Mouse (Mus musculus) right cerebral cortex, adult 2 months (tissue): ENCODE data around the gene Dnah9.

Source experiments
- DNase-seq, 2 experiments: peaks; one replicate each; pipeline ENCODE4 v3.0.0; 2021 to 2022; ENCODE audit warnings: low spot score in 2 of 2

Dnah9 gene

DNA sequence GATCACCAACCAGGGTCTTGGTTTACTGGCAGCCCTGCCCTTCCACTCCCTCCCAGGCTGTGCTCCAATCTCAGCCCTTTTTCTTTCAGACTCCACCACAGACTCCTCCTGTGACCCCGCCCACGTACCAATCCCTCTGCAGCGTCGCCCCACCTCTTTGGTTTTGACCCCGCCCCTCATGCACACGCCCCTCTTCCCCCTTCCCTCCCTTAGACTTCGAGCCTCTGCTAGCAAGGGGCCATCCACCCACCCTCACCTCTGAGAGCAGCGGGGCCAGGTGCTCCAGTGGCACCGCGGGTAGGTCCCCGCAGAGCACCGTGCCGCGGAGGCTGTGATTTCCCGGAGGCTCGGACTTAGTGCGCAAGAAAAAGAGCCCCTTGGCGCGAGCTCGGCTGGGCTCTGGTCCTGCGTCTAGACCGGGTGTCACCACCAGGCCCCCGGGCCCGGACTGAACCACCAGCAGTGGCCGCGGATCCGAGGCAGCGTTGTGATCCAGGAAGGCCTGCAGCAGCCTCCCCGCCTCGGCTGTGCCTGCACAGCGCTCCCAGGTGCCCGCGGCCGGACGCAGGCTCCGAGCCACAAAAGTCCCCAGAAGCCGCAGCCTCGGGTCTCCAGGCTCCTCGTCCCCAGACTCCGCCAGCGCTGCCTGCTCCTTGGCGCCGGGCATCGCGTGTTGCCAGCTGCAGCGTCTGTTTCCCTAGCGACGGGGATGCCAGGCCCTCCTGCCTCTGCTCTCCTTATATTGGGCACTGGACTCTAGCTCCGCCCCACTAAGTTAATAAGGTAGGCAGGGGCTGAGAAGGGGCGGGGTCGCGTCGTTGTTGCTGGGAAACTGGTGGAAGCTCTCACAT lies at the start of gene Dnah9:
Dnah9 (minus strand) TSS at position 751 of the 851 bp plus-strand sequence.
- DNase-seq: peak; percentile 88 to 90

DNA sequence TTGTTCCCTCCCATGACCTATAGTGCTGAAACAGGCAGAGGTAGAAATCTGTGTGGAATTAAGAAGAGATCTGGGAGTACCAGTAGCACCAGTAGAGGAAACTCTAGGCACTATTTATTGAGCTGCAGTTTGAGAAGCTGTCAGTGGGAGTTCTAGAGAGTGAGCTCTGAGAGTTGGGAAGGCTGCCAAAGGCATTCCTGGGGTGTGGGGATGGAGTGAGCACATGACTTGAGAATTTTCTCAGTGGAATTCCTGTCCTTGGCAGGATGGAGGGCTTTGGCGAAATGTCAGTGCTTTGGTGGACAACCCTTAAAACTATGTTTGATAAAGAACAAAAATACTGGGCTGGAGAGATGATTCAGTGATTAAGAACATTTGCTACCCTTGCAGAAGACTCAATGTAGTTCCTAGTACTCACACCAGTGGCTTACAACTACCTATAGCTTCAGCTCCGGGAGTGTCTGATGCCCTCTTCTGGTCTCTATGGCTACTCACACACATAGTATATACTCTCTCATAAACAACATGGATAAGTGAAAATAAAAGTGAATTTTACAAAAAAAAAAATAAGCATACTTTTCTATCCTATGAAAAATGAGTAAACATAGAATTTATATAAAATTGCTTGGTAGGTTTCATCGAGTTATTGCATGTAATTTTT lies 20.4 kb upstream of the Dnah9 start:
- peak; percentile 27 to 49 for DNase-seq

DNA sequence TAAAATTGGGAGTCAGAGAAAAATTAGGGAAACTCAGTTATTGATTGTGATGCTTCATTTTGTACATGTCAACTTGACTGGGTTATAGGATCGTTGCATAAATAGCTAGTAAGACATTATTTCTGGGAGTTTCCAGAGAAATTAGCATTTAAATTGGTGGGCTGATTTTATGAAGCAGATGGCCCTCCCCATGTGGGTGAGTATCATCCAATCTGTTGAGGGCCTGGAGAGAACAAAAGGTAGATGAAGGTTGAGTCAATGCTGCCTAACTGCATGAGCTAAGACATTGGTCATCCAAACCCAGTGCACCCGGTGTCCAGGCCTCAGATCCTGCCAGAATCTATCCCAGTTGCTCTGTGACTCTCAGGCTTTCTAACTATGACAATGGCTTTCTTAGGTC lies 19.8 kb upstream of the Dnah9 start:
- no peak for DNase-seq

DNA sequence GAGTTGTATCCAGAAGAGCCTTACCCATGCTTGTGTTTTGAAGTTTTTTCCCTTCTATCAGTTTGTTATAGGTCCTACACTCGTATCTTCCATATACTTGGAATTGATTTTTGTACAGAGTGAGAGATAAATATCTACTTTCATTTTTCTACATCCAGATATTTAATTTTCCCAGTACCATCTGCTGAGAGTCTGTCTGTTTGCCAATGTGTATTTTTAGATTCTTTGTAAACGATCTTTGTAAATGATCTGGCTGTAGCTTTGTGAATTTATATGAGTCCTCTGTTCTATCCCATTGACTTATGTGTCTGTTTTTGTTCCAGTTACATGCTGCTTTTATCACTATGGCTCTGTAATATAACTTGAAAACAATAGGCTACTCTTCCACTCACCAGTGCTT lies 9.4 kb upstream of the Dnah9 start:
- DNase-seq: no peak

DNA sequence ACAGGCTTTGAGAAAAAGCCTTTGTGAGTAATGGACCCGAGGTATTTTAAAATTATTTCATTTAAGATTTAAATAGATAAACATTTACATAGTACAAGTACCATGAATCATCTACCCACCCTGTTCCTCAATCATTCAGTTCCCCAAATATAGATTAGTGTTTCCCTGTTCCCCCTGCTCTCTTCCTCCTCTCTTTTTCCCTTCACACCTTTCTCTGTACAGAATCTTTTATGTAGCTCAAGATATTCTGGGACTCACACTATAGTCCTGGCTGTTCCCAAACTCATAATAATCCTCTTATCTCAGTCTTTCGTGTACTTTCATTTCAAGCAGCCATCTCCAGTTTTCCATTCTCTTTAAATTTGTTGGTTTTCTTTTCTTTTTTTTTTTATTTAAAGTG lies 4.3 kb downstream of the Dnah9 start:
- DNase-seq: no peak

DNA sequence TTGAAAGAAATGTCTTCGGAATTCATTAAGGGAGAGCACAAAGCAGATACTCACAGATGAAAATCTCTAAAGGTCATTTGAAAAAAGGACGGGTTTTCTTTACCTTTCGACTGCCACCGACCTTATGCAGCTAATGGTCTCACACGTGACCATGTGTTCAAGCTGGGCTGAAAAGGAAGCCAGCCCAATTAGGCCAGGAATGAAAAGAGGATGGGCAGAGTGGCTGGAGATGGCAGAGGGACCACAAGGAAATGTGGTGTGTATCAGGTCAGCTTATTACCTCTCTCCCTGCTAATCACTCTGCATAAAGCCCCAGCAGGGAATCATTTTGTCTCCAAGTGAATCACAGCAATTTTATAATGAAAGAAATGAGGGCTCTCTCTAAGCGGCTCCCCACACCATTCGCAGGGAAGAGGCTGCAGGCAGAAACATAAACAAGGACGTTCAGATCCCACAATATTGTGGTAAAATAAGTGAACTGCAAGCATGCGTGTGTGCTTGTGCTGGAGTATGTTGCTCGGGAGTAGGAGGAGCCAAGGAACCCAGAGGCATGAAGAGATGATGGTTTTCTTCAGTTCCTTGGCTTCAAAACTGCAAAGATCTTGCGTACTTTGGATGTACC lies 27.6 kb downstream of the Dnah9 start:
- no peak for DNase-seq

DNA sequence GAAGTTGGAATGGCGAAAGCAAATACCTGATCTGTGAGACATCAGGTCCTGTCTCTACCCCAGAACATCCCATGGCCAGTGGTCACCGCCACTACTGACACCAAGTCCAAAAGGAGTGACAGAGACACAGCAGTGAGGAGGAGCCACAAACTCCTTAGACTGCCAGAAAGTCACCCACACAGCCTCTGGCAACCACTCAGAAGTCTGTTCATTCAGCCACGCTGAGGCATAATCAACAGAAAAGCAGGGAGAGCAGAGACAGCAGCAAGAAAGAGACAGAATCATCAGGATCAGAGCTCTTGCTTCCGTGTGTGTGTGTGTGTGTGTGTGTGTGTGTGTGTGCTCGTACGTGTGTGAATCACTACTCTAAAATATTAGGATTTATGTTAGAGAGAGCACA lies 33.5 kb downstream of the Dnah9 start:
- DNase-seq: no peak

DNA sequence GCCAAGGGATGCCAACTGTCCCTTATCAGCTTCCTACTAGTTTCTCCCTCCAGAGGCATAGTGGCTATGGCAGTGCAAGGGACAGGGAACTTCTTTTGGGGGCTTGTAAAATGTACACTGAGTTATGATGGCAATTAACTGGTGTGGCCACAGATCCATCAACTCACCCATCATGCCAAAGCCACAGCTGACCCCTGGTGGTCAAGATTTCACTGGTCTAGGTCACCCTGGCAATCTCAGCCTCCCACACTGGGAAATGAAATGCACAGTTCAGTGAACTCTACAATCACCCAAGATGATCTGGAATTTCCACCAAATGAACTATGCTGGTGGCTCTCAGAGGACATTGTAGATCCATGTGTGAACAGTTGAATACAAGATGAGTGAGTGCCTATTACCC lies 42.2 kb downstream of the Dnah9 start:
- DNase-seq: no peak

DNA sequence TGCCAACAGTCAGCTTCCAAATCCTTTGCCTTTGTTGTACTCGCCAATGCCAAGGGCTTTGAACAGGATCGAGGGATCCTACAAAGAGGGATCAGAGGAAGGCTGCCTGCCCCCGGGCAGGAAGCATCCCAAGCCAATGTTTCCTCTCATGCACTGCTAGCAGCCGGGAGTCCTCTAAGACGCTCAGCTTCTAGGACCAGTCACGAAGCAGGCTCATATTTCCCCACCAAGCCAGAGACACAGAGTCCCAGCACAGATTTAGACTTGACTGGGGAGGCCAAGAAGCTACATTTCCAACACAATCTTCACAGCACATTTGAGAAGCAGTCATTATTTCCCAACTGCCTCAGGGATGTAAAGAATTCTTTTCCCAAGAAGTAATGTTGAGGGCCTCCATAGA lies 43.9 kb downstream of the Dnah9 start:
- no peak for DNase-seq

DNA sequence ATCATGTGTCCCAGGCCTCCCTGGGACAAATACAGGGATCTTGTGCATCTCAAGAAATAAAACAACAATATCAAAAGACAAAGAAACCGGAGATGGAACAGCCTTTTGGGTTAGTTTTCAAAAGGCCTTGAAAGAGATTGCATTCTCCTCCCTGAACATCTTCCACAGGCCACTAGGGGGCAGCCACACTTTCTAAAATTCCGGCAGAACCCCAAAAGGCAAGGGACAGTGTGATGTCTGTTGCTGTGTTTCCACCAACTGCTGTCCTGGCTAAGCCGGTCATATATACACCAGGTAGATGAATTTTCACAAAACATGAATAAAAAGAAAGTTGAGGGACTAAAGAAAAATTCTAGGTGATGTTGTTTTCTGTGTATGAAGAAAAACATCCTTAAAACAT lies 46.3 kb downstream of the Dnah9 start:
- peak; percentile 75 to 83 for DNase-seq

DNA sequence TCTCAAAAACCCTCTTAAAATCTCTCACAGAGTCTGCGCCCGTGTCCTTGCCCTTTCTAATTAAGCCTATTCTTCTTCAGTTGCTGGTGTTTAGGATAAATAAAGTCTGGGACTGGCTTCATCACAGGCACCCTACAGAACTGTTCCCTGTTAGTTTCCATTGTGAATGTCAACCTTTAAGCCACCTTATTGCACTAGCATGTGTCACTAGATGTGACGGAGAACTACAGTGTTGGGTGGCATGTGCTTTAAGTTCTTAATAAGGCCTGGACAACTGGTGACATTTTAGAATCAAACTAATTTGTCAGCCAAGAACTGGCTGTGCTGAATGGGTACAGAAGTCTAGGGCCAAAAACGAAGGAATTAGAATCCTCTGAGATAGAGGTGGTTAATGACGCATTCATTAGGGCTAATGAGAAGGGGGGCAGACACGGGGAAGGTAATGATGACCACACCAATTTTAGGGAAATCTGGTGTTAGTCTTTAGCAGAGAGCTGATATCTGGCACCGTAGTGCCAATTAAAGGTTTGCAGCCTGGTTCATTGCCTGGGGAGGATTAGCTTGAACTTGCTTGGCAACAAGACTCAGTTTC lies 84.6 kb downstream of the Dnah9 start:
- DNase-seq: no peak

DNA sequence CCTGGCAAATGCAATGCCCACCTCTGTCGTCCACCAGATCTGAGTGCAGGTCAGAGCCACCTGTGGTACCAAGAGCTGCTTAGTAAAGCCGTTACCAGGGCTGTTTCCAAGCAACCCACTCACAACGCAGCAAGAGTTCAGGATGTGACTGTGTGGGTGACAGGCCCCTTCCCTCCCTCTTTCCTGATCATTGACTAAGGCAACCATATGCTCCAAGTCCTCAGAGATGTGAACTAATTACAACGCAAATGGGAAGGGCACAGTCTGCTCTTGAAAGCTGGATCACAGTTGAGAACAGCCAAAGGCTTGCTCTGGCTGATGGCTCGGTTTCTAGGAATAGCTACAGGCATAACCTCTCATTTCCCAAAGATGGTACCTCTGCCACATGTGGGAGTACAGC lies 95.4 kb downstream of the Dnah9 start:
- DNase-seq: peak; percentile 3 to 4

DNA sequence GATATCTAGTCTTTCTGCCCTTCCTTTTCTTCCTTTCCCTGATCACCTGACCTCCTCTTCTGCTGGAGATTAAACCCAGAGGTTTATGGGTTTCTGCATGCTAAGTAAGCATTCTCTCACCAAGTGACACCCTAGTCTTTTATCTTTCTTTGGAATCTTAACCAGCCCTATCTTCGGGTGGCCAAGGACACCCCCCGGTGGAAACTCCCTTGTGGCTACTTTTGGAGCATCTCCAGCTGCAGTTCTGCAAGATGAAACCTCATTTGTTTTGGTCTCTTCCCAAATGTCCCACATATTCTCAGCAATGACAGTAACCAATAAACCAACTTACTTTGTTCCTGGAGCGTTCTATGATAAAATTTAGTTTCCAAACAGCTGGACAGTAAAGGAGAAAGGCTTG lies 109.4 kb downstream of the Dnah9 start:
- DNase-seq: no peak

DNA sequence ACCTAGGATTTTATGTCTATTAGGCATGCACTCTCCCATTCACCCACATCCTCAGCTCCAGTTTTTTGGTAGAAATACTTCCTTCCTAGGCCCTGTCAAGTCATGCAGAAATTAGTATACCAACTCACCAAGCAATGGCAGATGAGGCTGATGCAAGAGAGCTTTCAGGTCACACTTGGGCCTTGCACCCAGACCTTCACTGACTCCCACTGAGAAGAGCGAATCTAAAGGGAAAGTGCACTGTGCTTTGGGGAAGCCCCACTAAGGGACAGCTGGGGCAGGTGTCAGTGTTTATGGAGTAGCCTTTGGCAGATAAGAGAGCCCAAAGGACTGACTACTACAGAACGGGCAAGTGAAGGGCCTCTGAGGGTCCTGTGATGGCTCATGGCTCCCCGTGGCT lies 117.1 kb downstream of the Dnah9 start:
- DNase-seq: no peak

DNA sequence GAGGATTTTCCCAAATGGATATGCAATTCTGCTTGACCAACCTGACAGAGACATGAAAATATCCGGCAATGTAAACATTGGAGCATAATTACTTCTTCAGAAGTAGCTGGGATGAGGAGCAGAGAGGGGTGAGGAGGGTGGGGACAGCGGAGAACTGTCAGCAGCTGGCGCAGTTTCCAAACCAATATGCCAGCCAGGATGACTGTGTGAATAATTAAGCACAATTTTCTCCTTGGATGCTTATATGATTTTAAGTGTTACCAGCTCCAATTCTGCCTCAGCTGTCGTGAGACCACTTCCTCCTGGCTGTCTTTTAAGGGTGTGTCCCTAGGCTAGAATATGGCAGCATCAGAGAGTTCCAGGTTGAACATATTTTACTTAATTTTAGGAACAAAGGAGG lies 119.2 kb downstream of the Dnah9 start:
- DNase-seq: no peak

DNA sequence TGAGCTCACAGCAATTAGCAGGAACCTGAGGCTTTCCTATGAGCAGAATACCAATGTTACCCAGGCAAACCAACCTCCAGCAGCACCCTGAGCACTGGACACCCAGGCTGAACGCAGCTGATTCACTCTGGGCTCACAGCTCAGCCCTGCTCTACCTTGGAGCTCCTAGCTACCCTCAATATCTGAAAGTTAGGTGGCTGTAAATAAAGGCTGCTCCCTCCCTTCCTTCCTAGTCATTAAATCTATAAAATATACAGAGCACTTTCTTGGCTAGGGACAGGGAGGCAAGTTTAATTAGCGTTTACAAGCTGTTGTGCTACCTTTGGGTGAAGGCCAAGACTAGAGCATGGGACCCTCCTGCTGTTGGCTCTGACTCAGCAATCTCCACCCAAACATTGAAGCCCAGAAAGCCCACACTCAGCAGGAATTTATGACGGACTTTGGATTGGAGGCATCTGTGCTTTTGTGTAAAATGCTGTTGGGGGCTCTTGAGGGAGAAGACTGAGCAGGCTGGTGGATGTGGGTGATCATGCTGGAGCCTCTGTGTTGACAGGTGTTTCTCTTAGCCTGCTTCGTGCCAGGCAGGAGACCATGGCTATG lies 121.7 kb downstream of the Dnah9 start:
- DNase-seq: no peak

DNA sequence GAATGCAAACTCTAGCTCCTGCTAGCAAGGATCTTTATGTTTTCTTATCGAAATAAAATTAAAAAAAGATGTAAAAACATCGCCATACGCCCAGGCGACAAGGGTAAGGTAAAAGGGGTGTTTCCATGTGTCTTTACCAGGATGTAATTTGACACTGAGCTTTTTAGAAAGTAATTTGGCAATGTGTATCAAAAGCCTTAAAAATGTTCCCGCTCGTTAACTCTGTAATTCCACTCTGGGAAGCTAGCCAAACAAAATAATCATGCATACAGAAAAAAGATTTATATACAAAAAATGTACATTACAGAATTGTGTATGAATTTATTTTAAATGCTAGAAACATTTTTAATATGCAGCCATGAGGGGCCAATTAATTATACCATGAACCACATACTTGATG lies 124.7 kb downstream of the Dnah9 start:
- DNase-seq: no peak

DNA sequence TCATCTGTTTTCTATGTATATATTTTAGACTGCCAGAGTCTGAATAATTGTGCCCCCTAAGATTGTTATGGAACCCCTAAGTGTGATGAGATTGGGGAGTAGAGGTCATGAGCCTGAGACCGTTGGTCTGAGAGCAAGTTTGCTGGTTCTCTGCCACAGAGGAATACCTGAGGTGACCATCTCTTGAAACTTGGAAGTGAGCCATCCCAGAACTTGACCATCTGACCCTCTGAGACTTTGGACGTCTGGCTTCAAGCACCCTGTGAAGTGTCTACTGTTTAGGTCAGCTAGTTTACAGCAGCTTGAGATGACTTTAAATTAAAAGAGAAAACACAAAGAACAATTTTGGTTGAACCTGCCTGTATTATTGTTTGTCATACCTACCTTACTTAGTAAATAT lies 125.8 kb downstream of the Dnah9 start:
- DNase-seq: no peak

DNA sequence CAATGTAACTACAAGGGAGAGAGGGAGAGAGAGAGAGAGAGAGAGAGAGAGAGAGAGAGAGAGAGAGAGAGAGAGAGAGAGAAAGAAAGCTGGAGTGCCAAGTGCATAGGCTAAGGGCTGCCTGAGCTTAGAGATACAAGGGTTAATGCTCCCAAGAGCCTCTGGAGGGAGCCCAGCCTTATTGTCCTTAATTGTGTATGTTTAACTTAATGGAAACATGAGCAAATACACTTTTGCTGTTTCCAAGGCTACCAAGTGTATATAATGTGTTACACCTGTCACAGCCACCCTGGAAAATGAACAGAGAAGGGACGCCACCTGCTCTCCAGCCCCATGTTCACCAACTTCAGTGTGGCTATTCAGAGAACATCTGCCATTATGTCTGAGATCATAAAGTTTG lies 142.6 kb downstream of the Dnah9 start:
- no peak for DNase-seq

DNA sequence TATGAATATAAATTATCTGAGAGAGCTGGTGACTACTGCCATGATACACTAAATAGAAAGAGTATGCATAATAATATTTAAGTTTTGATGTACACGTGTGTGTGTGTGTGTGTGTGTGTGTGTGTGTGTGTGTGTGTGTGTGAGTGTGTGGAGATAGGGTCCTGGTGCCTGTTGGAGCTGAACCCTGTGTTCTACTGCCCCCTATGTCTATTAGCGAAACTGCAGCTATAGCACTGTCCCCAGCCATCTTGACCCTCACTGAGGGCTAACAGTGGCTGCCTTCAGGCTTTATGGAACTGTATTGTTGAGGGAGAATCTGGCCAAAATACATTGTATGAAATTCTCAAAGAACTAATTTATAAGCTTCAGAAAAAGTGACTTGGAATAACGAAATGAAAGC lies 192.5 kb downstream of the Dnah9 start:
- no peak for DNase-seq

DNA sequence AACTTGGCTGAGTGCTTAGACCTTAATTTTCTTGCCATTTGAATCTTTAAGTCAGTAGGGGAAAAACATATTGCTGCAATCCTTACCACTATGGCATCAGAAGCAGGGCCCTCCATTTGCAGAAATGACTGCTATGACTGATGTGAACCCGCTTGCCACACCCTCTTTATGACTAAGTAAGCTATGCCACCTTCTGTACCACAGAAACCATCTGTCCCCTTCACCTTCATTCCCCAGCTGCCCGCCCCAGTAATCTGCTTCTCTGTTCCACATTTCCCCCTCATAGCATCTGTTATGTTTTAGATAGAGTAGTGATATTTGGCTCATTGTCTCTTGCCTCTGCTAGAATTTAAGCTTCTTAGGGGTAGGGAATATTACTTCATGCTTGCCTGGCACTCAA lies 237.6 kb downstream of the Dnah9 start:
- DNase-seq: peak; percentile 44 to 45

DNA sequence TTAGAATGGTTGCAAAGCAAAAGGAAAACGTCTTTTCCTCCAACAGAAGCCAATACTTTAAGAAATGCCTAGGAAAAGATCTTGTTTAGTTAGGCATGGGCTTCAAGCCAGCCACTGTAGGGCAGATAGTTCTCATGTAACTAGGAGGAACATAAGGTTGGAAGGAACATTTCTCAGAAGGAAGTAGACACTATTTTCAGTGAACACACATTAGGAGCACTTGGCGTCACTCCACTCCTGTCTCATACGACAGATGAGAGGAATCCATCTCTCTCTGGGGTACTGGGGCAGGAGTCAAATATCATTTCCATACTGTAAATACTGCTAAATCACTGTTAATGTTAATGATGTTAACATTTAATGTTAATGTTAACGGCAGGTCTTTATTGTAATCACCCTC lies 238.0 kb downstream of the Dnah9 start:
- DNase-seq: no peak
